In the genomic region with DNA sequence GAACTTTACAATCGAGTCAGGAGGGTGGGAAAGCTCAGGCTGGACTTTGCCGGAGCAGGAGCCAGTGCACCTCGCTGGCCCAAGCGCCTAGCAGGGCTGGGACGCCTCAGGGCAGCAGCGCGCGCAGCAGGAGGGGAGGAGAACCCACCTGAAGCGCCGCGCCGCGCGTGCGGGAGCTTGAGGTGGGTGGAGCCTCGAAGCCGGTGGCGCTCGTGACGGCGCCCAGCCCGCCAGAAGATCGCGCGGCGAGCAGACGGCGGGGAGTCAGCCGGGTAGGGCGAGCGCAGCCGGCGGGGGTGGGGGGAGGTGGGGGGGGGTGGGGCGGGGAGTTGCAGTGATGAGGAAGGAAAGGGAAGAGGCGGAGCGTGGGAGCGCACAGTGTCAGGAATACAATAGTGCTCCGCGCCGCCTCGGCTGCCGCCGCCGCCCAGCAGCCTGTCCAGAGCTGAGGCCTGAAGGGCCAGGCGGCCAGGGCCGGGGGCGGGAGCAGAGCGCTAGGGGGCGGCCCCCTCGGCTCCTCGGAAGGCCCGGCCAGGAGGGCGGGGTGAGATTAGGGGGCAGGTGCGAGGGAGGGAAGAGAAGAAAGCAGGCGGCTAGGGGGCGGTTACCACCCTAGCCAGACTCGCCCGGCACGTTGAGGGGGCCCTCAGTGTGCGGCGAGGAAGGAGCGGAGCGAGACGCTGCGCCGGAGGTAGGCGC, we compare ENCODE assay signal across 8 mouse cellular contexts. TPM values are rescaled to one million over a fixed set of nuclear protein-coding genes. Genes with fewer than 3 reads are reported as not detected.
DNase-seq lines count a peak whose midpoint lies in the region; ATAC-seq and TF ChIP-seq lines count a peak whose summit lies in the region.

A gene (plus strand): TSS at position 549 of the 699 bp plus-strand sequence.

- peak within 1 kb of the TSS; percentile 59 for H3K4me3 ChIP-seq in embryonic facial prominence, embryonic 12.5 days
- peak within 1 kb of the TSS; percentile 74 for H3K4me3 ChIP-seq in heart, adult 2 months
- H3K4me3 ChIP-seq in kidney, adult 2 months (ENCODE audit: insufficient read depth, low read depth, low read length): peak within 1 kb of the TSS; percentile 89
- peak within 1 kb of the TSS; percentile 57 for H3K4me3 ChIP-seq in limb, embryonic 14.5 days (replicated peaks; ENCODE audit: low read length)
- peak within 1 kb of the TSS; percentile 62 for H3K4me3 ChIP-seq in midbrain, embryonic 16.5 days (ENCODE audit: low read depth, low read length)

- TF ChIP-seq POLR2A in heart, adult 2 months (IDR thresholded peaks at IDR 0.05; ENCODE audit: insufficient read depth, low read depth, low read length): peak; percentile 51; the same call in 1 of the 2 replicates
- peak; percentile 21 for TF ChIP-seq POLR2A in kidney, adult 2 months (IDR thresholded peaks at IDR 0.05; ENCODE audit: low read depth, low read length)
- 0 out of 2 replicates have a peak, but pooled peaks have one; percentile 39 for TF ChIP-seq POLR2A in limb, embryonic 14.5 days (IDR thresholded peaks at IDR 0.05; ENCODE audit: borderline replicate concordance, extremely low read depth, insufficient read depth, insufficient read length)

- intact Hi-C loops in heart, adult 2 months (cut with DNase I): loop anchor here (5.0 to 10.0 kb wide), 4 partner anchors 58 to 400 kb away; no protein-coding TSS in a partner anchor

- no peaks in the 10 kb centered on the region for H3K9me3 ChIP-seq in embryonic facial prominence, embryonic 12.5 days
- H3K9me3 ChIP-seq in limb, embryonic 14.5 days (ENCODE audit: control insufficient read depth, low read length): no peaks in the 10 kb centered on the region
- no peaks in the 10 kb centered on the region for H3K9me3 ChIP-seq in midbrain, embryonic 16.5 days (replicated peaks; ENCODE audit: control insufficient read depth, low read length, poor library complexity, severe bottlenecking)

- no peaks in the 10 kb centered on the region for H3K79me2 ChIP-seq in heart, adult 2 months (replicated peaks; ENCODE audit: control insufficient read depth, insufficient read depth, low read length)

- 26% methylated on average over 56 of the region's 67 CpGs for WGBS in embryonic facial prominence, embryonic 12.5 days
- WGBS in heart, adult 2 months: 11% methylated on average over 46 of the region's 67 CpGs
- 1% methylated on average over 37 of the region's 67 CpGs for WGBS in kidney, adult 2 months
- 39% methylated on average over 10 of the region's 67 CpGs for WGBS in limb, embryonic 14.5 days
- WGBS in midbrain, embryonic 16.5 days: 18% methylated on average over 28 of the region's 67 CpGs

- H3K36me3 ChIP-seq in embryonic facial prominence, embryonic 12.5 days: no peaks in the 10 kb centered on the region
- no peaks in the 10 kb centered on the region for H3K36me3 ChIP-seq in heart, adult 2 months (ENCODE audit: control insufficient read depth, insufficient read depth, low read length)
- no peaks in the 10 kb centered on the region for H3K36me3 ChIP-seq in kidney, adult 2 months (ENCODE audit: control insufficient read depth, insufficient read depth, low read length)
- H3K36me3 ChIP-seq in limb, embryonic 14.5 days (ENCODE audit: control insufficient read depth, insufficient read depth, low read length): no peaks in the 10 kb centered on the region
- H3K36me3 ChIP-seq in midbrain, embryonic 16.5 days (ENCODE audit: control insufficient read depth, insufficient read depth, low read length): no peaks in the 10 kb centered on the region

- peak within 1 kb of the TSS; percentile 87 for H3K27ac ChIP-seq in embryonic facial prominence, embryonic 12.5 days
- H3K27ac ChIP-seq in heart, adult 2 months: peak within 1 kb of the TSS; percentile 78
- H3K27ac ChIP-seq in kidney, adult 2 months (ENCODE audit: insufficient read depth, low read depth, low read length): peak within 1 kb of the TSS; percentile 62
- H3K27ac ChIP-seq in limb, embryonic 14.5 days (replicated peaks; ENCODE audit: low read depth, low read length): peak within 1 kb of the TSS; percentile 73
- H3K27ac ChIP-seq in midbrain, embryonic 16.5 days (ENCODE audit: low read length): peak within 1 kb of the TSS; percentile 87

- no peaks in the 10 kb centered on the region for H3K4me1 ChIP-seq in embryonic facial prominence, embryonic 12.5 days
- peaks cover 2% of the 10 kb centered on the region; the same call in 1 of the 2 replicates for H3K4me1 ChIP-seq in heart, adult 2 months (ENCODE audit: control insufficient read depth, insufficient read depth, low read length)
- no peaks in the 10 kb centered on the region for H3K4me1 ChIP-seq in kidney, adult 2 months (ENCODE audit: control insufficient read depth, insufficient read depth, low read length)
- 0 out of 2 replicates have a peak, but pooled peaks cover 2% of the 10 kb centered on the region for H3K4me1 ChIP-seq in limb, embryonic 14.5 days (ENCODE audit: control insufficient read depth, insufficient read depth, low read length)
- H3K4me1 ChIP-seq in midbrain, embryonic 16.5 days (ENCODE audit: control insufficient read depth, insufficient read depth, low read length): peaks cover 4% of the 10 kb centered on the region

- H3K27me3 ChIP-seq in embryonic facial prominence, embryonic 12.5 days: no peaks in the 10 kb centered on the region
- no peaks in the 10 kb centered on the region for H3K27me3 ChIP-seq in heart, adult 2 months (ENCODE audit: control insufficient read depth, insufficient read depth, low read length)
- H3K27me3 ChIP-seq in kidney, adult 2 months (replicated peaks; ENCODE audit: control insufficient read depth, insufficient read depth, low read length): no peaks in the 10 kb centered on the region
- no peaks in the 10 kb centered on the region for H3K27me3 ChIP-seq in limb, embryonic 14.5 days (ENCODE audit: control insufficient read depth, insufficient read depth, low read length)
- no peaks in the 10 kb centered on the region for H3K27me3 ChIP-seq in midbrain, embryonic 16.5 days (ENCODE audit: control insufficient read depth, insufficient read depth, low read depth, low read length)

- peak; percentile 97 for ATAC-seq in embryonic facial prominence, embryonic 12.5 days (ENCODE audit: insufficient number of reproducible peaks, insufficient read depth, low FRiP score, low TSS enrichment)
- peak; percentile 95 for ATAC-seq in limb, embryonic 14.5 days (ENCODE audit: low FRiP score, low read depth)
- peak; percentile 97 for ATAC-seq in midbrain, embryonic 16.5 days

- peak within 1 kb of the TSS; percentile 54 for H3K4me2 ChIP-seq in embryonic facial prominence, embryonic 12.5 days (replicated peaks)
- H3K4me2 ChIP-seq in limb, embryonic 14.5 days (replicated peaks; ENCODE audit: low read depth, low read length, severe bottlenecking): peak within 1 kb of the TSS; percentile 53
- H3K4me2 ChIP-seq in midbrain, embryonic 16.5 days (ENCODE audit: low read length): peak within 1 kb of the TSS; percentile 64

- TF ChIP-seq CTCF in heart, adult 2 months (IDR thresholded peaks at IDR 0.05): peak; percentile 10; the same call in 1 of the 2 replicates
- TF ChIP-seq CTCF in kidney, adult 2 months (conservative IDR thresholded peaks at IDR 0.05; ENCODE audit: insufficient read depth, insufficient read length, low read depth, low read length): no peak

- peak; percentile 93 for DNase-seq in 416B (ENCODE audit: low read depth)
- peak; percentile 85 to 87 for DNase-seq in adrenal gland, postnatal 36 days
- DNase-seq in heart, adult 2 months: peak; percentile 84 to 89
- DNase-seq in kidney, adult 2 months: peak; percentile 90
- peak; percentile 79 for DNase-seq in limb, embryonic 14.5 days (ENCODE audit: low spot score)
- peak; percentile 54 to 82 for DNase-seq in spleen, postnatal 10 days (ENCODE audit: low spot score in 2 of 2)

- TF ChIP-seq EP300 in heart, adult 2 months (IDR thresholded peaks at IDR 0.05; ENCODE audit: insufficient read depth, low read depth, low read length): no peak

- H3K9ac ChIP-seq in embryonic facial prominence, embryonic 12.5 days: peak within 1 kb of the TSS; percentile 68
- H3K9ac ChIP-seq in heart, adult 2 months (ENCODE audit: low read depth, low read length): peak within 1 kb of the TSS; percentile 79
- H3K9ac ChIP-seq in limb, embryonic 14.5 days (ENCODE audit: low read depth, low read length, severe bottlenecking): peak within 1 kb of the TSS; percentile 69
- peak within 1 kb of the TSS; percentile 67 for H3K9ac ChIP-seq in midbrain, embryonic 16.5 days (ENCODE audit: low read depth, low read length)

RNA-seq across cellular contexts. Expression of the gene that starts here (rescaled TPM):
- 1 to 10 TPM; 4.8 to 5.4 TPM for total RNA-seq in adrenal gland, postnatal 36 days (2021)
- 8.1 and 8.6 TPM in 2 replicates for polyA plus RNA-seq in embryonic facial prominence, embryonic 12.5 days (2016; fragmentation: Nextera tagmentation; extraction: Ambion mirVana)
- 1 to 10 TPM; 1.9 to 2.3 TPM for total RNA-seq in heart, adult 2 months (2021)
- 0.27 and 0.70 TPM in 2 replicates for polyA plus RNA-seq in heart, adult 2 months (2012; rRNA removed)
- 0.69 and 0.84 TPM in 2 replicates for polyA plus RNA-seq in kidney, adult 2 months (2012; rRNA removed)
- 3.3 and 4.3 TPM in 2 replicates for polyA plus RNA-seq in limb, embryonic 14.5 days (2012; rRNA removed)
- polyA plus RNA-seq in limb, embryonic 14.5 days (2014; fragmentation: Nextera tagmentation; extraction: Ambion mirVana): 6.2 and 7.3 TPM in 2 replicates
- 5.3 and 6.3 TPM in 2 replicates for polyA plus RNA-seq in midbrain, embryonic 16.5 days (2015; fragmentation: Nextera tagmentation; extraction: Ambion mirVana)

Comparison
In these comparisons a context has a peak if more than half of its experiments do, and no peak if none do; other contexts are left out.
1. Peak in every context shown above with its lines: DNase-seq, ATAC-seq, H3K4me3 ChIP-seq and H3K27ac ChIP-seq.
2. Peak in DNase-seq, H3K4me3 ChIP-seq and H3K27ac ChIP-seq in kidney, adult 2 months; RNA of the gene not detected or under 1 TPM.